Mouse (Mus musculus): ENCODE measurements at regions not wholly inside any gene's neighbourhood (a gene's known extent, or its start where the extent isn't known, plus 50 kb on each side); places are given as distances from the start of the nearest gene placed in this dataset.

DNA sequence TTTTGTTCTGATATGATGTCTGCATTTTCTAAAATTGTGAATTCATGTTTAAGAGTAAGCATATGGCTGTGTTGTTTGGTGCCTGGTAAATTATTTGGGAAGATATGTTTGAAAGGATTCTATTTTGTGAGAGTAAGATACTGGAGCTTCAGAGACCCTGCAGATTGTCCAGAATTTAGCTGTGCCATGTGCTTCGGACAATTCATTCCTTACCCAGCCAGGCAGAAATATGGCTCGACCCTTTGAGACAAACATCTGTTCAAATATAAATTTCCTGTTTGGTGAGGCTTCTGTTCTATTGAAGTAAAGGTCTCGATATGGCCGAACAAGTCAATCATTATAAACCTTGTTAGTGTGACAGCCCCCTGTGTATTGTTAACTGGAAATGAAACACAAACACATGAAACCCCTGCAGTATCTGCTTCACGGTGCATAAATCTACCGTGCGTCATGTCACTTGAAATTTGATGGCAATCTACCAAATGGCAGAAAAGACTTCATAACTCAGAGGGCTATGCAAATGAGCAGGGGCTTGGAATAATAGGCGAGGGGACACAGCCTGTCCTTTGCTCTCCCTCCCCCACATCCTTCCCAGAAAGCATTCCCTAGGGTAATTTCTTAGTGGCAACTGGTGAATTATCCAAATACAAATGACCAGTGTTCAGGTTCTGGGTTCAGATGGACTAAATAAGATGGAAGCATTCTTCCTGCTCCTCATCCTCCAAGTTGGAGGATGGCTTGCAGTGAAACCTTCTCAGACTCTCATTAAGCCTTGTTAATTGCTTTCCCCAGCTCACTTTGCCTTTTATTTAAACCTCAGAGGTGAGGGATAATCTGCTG, 61.8 kb downstream of the Adcyap1 start:
- DNase-seq (ENCODE audit: extremely low read depth, low read depth, low spot score): no peak

DNA sequence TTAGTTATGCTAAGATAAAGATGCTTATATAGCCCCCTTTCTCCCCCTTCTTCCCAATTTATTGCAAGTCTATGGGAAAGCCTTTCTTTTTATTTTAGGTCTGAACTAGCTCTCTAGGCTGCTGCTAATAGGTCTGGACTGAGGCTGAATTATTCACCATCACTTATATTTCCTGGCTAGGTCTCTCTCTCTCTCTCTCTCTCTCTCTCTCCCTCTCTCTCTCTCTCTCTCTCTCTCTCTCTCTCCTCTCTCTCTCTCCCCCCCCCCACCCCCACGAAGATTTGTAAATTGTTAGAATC, 62.3 kb downstream of the Adcyap1 start:
- no peak for DNase-seq (ENCODE audit: extremely low read depth, low read depth, low spot score)

- no peak for DNase-seq (ENCODE audit: extremely low read depth, low read depth, low spot score)
These were observed 107.3 kb downstream of the Adcyap1 start for GRCm38 (mm10) chr17:93306121-93306520.

DNA sequence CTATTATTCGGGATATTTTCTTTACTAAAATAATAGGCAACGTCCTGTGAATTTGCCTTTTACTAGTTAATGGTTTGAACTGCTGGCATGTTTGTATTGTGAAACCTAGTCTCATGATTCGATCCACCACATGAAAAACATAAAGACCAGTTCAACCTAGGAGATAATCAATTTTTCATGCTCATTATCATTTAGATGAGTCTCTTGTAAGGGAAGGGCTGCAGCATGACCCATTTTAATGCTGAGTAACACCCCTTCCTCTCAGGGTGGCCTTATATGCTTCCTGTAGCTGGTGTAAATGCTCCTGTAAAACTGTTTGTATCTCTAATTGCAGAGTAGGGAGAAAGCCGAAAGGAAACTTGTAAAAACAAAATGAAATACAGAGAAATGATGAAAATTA, 113.3 kb downstream of the Adcyap1 start:
- no peak for DNase-seq (ENCODE audit: extremely low read depth, low read depth, low spot score)

DNA sequence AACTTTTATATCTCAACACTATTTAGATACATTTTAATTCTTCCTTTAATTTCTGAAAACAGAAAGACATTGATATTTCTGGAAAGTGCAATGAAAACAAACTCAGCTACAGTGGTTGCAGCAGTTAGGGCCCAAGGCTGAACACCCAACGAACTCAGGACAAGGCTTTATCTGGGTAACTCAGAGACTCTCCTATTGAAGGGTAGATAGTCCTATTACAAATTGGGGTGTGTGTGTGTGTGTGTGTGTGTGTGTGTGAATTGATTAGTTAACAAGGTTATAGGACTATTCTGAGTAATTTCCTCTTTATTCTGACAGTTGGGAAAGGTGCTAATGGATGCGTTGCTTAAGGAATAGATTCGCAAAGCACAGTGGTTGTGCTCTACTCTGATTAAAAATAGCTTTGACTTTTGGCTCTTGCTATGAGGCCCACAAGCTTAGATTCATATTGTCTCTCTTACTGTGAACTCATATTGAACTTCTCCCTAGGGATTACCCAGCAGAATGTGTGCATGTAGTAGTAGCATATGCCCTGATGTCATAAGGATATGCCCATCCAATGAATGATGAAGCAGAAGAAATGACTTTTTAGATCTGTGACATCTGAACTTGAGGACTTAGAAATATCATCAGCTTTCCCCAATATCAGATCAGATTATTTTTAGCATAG, 114.0 kb downstream of the Adcyap1 start:
- no peak for DNase-seq (ENCODE audit: extremely low read depth, low read depth, low spot score)

DNA sequence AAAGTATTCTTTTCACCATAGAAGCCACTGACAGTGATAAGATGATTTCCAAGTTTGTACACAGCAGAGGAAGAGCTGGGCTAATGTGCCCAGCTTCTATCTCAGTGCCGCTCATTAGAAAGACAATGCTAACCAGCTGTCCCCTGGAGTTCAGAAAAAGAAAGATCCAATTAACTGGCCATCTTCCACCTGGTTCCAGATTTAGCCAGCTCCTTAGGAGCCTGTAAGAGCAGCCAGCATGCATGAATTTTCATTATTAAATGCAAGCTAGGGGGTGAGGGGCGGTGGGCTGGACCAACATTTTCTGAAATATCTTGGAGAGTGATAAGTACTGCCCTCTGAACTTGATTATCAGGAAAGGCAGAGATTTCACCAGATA, 114.5 kb downstream of the Adcyap1 start:
- no peak for DNase-seq (ENCODE audit: extremely low read depth, low read depth, low spot score)

DNA sequence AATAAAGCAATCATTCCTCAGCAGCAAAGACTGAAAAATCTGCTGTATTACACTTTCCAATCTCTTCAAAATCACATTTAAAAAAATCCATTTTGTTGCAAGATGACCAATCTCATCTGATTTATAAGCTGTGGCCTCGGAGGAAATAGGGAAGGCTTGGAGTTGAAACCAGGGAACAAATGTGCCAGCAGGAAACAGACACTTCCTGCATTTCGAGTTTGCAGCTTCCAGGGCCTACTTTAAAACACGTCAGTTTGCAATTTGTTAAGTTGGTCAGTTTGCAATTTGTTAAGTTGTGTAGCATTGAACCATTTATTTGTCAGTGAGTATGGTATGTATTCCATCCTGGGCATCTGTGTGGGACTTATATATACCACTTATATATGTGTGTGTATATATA, 115.3 kb downstream of the Adcyap1 start:
- no peak for DNase-seq (ENCODE audit: extremely low read depth, low read depth, low spot score)

DNA sequence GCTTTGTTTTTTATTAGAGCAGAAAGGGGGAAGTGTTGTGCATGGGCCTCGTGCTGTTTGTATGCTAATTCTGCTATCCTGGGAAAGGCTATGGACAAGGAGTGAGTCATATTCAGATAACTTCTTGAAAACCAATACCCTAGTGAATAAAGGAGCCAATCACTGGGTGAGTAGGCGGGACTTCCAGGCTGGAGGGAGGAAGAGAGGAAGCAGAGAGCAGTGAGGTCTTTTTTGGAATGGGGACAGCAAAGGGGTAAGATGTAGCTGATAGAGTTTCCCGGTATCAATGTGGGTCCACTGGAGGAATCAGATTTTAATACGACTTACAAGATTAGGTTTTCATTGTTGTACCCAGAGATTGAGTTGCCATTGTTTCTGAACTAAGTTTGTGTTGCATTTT, 122.7 kb downstream of the Adcyap1 start:
- no peak for DNase-seq (ENCODE audit: extremely low read depth, low read depth, low spot score)

- DNase-seq (ENCODE audit: extremely low read depth, low read depth, low spot score): no peak
These were observed 138.8 kb downstream of the Adcyap1 start for GRCm38 (mm10) chr17:93337576-93337975.

DNA sequence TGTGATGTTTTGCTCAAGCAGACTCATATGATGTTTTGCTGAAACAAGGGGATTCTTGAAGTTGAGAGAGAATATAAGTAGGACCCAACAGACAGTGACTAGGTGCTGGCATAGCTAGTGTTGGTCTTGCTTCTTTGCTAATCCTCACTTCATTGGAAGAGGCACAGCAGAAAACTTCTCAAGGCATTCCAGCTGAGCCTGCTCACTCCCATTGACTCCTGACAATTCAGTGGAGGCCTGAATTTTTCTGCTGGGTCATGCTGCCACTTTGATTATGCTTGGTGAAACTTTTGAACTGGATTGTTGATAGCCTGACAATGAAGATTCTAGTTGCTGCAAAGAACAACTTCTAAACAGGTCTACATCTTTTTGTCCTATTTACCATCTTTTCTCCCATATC, 156.4 kb downstream of the Adcyap1 start:
- DNase-seq (ENCODE audit: extremely low read depth, low read depth, low spot score): no peak

DNA sequence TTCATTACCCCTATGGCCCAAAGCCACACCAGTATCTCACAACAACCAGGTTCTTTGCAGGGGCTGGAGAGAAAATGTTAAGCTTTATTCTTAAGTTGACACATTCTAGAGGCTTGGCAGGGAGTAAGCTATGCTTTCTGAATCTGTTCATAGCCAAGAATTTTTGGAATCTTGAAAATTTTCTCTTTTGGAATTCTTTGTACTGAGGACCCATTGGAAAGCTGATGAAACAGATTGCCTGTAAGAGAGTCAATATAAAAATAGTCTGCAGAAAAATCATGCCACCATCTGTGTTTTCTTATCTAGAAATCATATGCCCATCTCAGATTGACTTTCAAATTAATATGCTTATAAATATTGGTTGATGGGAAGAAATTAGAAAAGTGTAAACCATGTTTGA, 164.1 kb downstream of the Adcyap1 start:
- no peak for DNase-seq (ENCODE audit: extremely low read depth, low read depth, low spot score)

DNA sequence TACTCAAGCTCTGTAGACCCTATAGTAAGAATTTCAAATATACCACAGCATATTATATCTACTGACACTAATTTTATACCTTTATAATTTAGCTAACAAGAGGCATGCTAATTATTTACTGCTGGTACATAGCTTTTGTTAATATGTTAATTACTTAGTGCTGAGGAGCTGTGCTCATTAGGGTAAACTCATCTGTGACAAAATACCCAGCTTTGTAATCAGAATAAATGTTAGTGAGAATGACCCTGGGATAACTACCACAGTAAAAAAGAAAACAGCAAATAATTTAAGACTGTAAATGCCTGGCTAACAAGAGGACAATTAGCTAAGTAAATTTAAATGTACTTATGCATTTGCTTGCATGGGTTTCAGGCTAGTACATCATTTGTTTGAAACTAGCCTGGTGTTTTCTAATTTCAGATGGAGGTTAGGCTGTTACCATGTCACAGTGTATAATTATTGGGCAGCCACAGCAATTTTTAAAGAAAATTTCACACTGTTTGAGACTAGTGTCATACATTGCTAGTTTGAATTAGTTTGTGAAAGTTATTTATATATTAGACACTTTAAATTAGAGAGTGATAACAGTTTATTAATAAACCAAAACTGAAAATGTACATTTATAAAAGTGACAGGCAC, 178.8 kb downstream of the Adcyap1 start:
- DNase-seq (ENCODE audit: extremely low read depth, low read depth, low spot score): no peak

GRCm38 (mm10) chr17:93379789-93380398, 181.1 kb downstream of the Adcyap1 start:
- no peak for DNase-seq (ENCODE audit: extremely low read depth, low read depth, low spot score)

GRCm38 (mm10) chr17:93390256-93390655, 191.4 kb downstream of the Adcyap1 start:
- DNase-seq (ENCODE audit: extremely low read depth, low read depth, low spot score): no peak

- DNase-seq (ENCODE audit: extremely low read depth, low read depth, low spot score): peak; percentile 16
These were observed 210.5 kb downstream of the Adcyap1 start for GRCm38 (mm10) chr17:93409329-93409728.
